Mouse (Mus musculus) layer of hippocampus, postnatal 10 days (tissue): Measurements from ENCODE around the gene Olfr1132. TPM values are rescaled to one million over a fixed set of nuclear protein-coding genes. Genes with fewer than 3 reads are reported as not detected.
"Not testable (repeated sequence)": the region's sequence is repeated elsewhere in the genome, so short reads cannot be mapped to it uniquely, and the experiment has no call there.

ENCODE experiments used
- DNase-seq, 2 experiments: peaks; one replicate each; pipeline ENCODE4 v3.0.0; 2021; ENCODE audit warnings: low spot score in 2 of 2
- long read RNA-seq: library from polyadenylated mRNA; stranded (forward); transcript quantifications from one replicate; pipeline ENCODE4 v2.0.0, GENCODE M21; 2023
- total RNA-seq, 2 experiments: library from RNA; stranded (reverse); gene quantifications; 2 replicates each; pipeline ENCODE4 v1.2.3; 2021

The Olfr1132 gene
- not detected for total RNA-seq
- long read RNA-seq, result 0 reads

DNA sequence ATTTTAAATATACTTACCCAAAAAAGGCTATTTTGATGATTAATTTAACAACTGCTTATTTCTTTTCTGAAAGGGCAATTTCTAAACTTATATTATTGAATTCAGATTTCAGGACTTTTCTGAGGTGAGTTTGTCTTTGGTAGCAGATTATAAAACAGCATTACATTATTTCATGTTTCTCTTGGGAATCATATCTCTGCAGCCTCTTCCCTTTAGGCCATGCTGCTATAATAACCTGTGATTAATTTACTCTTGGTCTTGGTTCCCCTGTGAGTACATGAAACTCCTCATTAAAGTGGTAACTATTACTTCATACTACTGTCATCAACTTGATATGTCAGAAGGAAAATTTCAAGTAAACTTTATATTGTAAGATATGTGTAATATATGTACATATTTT, at the start of gene Olfr1132:
Gene Olfr1132, minus strand, starts transcription at position 101 of the 400 bp plus-strand sequence.
- DNase-seq, result no peak

DNA sequence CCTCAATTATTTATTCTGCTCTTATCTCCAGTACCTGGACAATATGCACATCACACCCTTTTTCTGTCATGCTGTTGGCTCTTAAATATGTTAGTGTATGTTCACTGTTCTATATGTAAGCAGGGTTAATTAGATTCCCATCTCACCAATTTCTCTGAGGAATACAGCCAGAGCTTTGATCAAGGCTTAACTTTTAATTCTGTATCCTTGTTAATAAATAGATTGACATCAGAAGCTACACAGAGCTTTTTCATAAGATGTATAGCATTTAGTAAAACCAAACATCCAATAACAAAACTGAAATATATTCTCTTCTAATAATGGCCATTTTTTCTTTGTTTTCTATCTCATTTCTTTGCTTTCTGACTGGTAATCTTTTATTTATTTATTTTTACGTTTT, 36.2 kb upstream of the Olfr1132 start, which contains the start of gene Olfr1135:
Gene Olfr1135, minus strand, starts transcription at position 101 of the 400 bp plus-strand sequence.
- DNase-seq, result no peak

DNA sequence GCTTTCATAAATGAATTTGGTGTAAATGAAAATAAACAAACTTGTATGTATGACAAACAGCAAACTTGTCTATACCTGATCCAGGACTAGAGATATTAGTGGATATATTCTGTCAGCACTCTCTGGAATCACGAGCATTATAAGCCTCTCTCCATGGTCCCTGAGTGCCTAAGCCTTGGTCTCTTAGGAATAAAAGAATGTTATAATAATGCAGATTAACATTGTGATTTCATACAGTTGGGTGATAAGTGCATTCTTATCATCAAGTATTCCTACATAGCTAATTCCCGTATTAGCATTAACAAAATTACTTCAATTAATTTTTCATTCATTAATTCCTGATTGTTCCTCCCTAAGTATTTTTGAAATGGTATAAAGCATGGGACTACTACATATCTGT, 21.0 kb upstream of the Olfr1132 start, which contains the start of gene Olfr1134:
Gene Olfr1134, minus strand, starts transcription at position 101 of the 400 bp plus-strand sequence.
- no peak for DNase-seq

DNA sequence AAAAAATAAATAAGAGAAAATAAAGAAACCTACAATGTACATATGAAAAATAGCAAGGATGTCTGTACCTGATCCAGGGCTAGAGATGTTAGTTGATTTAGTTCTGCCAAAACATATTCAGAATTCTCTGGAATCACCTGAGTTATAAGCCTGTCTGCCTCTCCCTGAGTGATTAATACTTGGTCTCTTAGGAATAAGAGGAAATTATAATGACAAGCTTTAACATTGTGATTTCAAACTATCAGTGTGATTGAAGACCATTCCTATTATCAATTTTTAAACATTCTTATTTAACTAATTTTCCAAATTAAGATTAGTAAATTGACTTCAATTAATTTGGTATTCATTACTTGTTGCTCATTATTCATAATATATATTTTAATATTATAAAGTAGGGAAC, 9.9 kb upstream of the Olfr1132 start, which contains the start of gene Olfr1133:
Gene Olfr1133, minus strand, starts transcription at position 101 of the 400 bp plus-strand sequence.
- no peak for DNase-seq

DNA sequence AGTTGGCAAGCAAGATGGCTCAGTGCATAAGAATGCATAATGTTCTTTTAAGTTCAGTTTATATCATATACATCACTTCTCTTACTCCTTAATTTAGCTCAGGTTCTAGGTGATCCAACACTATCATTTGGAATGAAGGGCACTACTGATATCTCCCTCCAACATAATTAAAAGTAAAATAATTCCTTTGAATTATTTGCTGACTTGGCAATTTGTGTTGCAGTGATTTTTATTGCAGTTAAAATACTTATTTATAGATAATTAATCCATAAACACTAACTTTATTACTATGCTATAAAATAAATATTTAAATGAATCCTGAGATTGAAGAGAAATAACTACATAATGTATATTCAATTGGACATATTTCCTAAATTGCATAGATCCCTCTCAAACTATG, 5.1 kb upstream of the Olfr1132 start:
- DNase-seq, result no peak

DNA sequence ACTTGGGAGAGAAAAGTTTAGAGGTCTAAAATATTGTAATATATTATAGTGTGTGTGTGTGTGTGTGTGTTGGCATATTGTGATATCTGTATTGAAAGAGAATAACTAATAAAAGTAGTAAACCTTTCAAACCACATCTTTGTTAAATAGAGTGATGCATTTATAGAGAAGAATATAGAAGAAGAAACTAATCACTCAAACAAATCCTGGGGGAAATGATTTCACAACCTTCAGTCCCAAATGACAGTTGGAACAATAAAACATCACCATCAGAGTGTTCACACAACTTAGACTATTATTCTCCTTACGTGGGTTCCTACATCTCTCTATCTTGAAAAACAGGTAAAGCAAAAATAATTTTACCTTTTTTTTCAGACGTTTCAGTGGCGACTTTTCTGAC, 10.5 kb downstream of the Olfr1132 start, which contains the start of gene Olfr1131:
Gene Olfr1131, plus strand, starts transcription at position 301 of the 400 bp plus-strand sequence.
- DNase-seq, result no peak

DNA sequence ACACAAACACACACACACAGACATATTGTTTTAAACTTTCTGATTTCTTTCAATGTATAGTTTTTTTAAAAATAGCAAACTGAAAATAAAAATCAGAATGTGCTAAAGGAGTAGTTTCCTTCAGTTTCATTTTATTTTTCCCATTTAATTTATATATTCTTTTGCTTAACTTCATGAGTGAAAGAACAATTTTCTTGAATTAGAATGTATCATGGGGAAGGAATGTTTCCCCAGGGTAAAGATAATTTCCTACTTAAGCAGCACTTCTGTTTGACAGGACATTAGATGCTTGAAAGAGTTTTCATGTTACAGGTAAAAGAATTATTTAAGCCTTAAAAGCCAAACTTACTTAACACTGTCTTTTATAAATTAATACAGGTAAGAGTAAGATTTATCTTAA, 31.4 kb downstream of the Olfr1132 start, which contains the start of gene Olfr1130:
Gene Olfr1130, plus strand, starts transcription at position 301 of the 400 bp plus-strand sequence.
- DNase-seq, result not testable (repeated sequence)

Other genes starting within 250 kb of the Olfr1132 start
- gene Olfr1123, start 220.9 kb downstream of the Olfr1132 start, total RNA-seq, result not detected
- not detected for gene Olfr1124, start 207.3 kb downstream of the Olfr1132 start, total RNA-seq
- not detected for gene Olfr1126, start 183.6 kb downstream of the Olfr1132 start, total RNA-seq
- not detected for gene Pramel7, start 140.4 kb downstream of the Olfr1132 start, total RNA-seq
- not detected for gene Pramel6, start 131.0 kb downstream of the Olfr1132 start, total RNA-seq
- gene Olfr153, start 105.7 kb downstream of the Olfr1132 start, total RNA-seq, result not detected
- gene Olfr1128, start 92.0 kb downstream of the Olfr1132 start, total RNA-seq, result not detected
- not detected for gene Olfr1129, start 63.6 kb downstream of the Olfr1132 start, total RNA-seq
- not detected for gene Olfr1130, start 31.3 kb downstream of the Olfr1132 start, total RNA-seq
- gene Olfr1131, start 10.4 kb downstream of the Olfr1132 start, total RNA-seq, result not detected
- not detected for gene Olfr1133, start 9.8 kb upstream of the Olfr1132 start, total RNA-seq
- not detected for gene Olfr1134, start 20.9 kb upstream of the Olfr1132 start, total RNA-seq
- not detected for gene Olfr1135, start 36.1 kb upstream of the Olfr1132 start, total RNA-seq
- gene Olfr1136, start 56.4 kb upstream of the Olfr1132 start, total RNA-seq, result not detected
- not detected for gene Olfr1137, start 75.6 kb upstream of the Olfr1132 start, total RNA-seq
- not detected for gene Olfr1138, start 102.4 kb upstream of the Olfr1132 start, total RNA-seq
- not detected for gene Olfr1140, start 106.2 kb upstream of the Olfr1132 start, total RNA-seq
- gene Olfr1141, start 116.5 kb upstream of the Olfr1132 start, total RNA-seq, result not detected
- not detected for gene Olfr152, start 141.9 kb upstream of the Olfr1132 start, total RNA-seq
- not detected for gene Olfr1143, start 163.1 kb upstream of the Olfr1132 start, total RNA-seq
- not detected for gene Olfr1145, start 172.3 kb upstream of the Olfr1132 start, total RNA-seq
- not detected for gene Olfr1148, start 193.0 kb upstream of the Olfr1132 start, total RNA-seq
- not detected for gene Olfr1150-ps1, start 206.5 kb upstream of the Olfr1132 start, total RNA-seq
- gene Olfr1151, start 218.3 kb upstream of the Olfr1132 start, total RNA-seq, result not detected
- under 1 TPM in 1 of 2 experiments, not detected in 1; 0.04 TPM for gene Olfr1152, start 229.0 kb upstream of the Olfr1132 start, total RNA-seq